Mouse (Mus musculus): ENCODE measurements around the gene Grip1. TPM values are rescaled to one million over a fixed set of nuclear protein-coding genes. Genes with fewer than 3 reads are reported as not detected.
A peak's percentile ranks its signal among the peaks of the same experiment; 100 is the strongest.

Gene Grip1
- polyA plus RNA-seq, 1 experiment from 2014 or later: 5.9 TPM

- Histone ChIP-seq H3K9ac (replicated peaks; ENCODE audit: low read length) (no peak overlapping the region), H3K9me3 (replicated peaks; ENCODE audit: control insufficient read depth, low read length) (no peaks in the 10 kb centered on the region), H3K4me1 (ENCODE audit: control insufficient read depth, insufficient read depth, low read length) (no peaks in the 10 kb centered on the region), H3K4me2 (ENCODE audit: low read depth, low read length) (no peak overlapping the region), H3K27me3 (ENCODE audit: control insufficient read depth, insufficient read depth, low read length) (no peaks in the 10 kb centered on the region), H3K27ac (replicated peaks; ENCODE audit: low read depth, low read length) (no peak overlapping the region), H3K4me3 (ENCODE audit: low read depth, low read length) (no peak overlapping the region), H3K36me3 (replicated peaks; ENCODE audit: control insufficient read depth, insufficient read depth, low read depth, low read length) (no peaks in the 10 kb centered on the region)
- ATAC-seq (replicated peaks; ENCODE audit: insufficient number of reproducible peaks, low FRiP score, low TSS enrichment, low read depth): no peak
- 87% methylated on average over 9 of the region's 9 CpGs for WGBS
- DNase-seq (ENCODE audit: low spot score): no peak
Observed at GRCm38 (mm10) chr10:120033866-120034265, 580.2 kb downstream of the Grip1 start.

DNA sequence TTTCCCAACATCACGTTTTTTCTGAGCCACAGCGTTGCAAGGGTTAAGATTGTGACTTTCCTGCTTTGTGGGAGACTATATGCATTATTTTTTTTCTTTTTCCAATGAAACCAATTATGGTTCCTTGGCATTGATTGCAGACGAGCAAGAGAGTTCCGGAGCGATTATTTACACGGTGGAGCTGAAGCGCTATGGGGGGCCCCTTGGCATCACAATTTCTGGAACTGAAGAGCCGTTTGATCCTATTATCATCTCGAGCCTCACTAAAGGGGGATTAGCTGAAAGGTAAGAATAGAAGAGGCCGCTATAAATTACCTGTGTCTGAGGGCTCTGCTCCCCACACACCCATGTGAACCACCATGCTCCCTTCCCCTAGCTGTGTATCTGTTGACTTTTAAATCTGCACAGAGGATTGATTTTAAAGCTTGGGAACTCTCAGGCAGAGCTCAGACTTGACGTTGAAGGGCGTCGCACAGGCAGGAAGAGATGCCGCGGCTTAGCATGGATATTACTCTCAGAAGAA, 581.6 kb downstream of the Grip1 start:
- Histone ChIP-seq H3K27me3 (ENCODE audit: control insufficient read depth, insufficient read depth, low read length) (no peaks in the 10 kb centered on the region), H3K9me3 (replicated peaks; ENCODE audit: control insufficient read depth, low read length) (no peaks in the 10 kb centered on the region), H3K9ac (replicated peaks; ENCODE audit: low read length) (no peak overlapping the region), H3K36me3 (replicated peaks; ENCODE audit: control insufficient read depth, insufficient read depth, low read depth, low read length) (no peaks in the 10 kb centered on the region), H3K4me1 (ENCODE audit: control insufficient read depth, insufficient read depth, low read length) (no peaks in the 10 kb centered on the region), H3K4me2 (ENCODE audit: low read depth, low read length) (no peak overlapping the region), H3K27ac (replicated peaks; ENCODE audit: low read depth, low read length) (no peak overlapping the region), H3K4me3 (ENCODE audit: low read depth, low read length) (no peak overlapping the region)
- WGBS: 57% methylated on average over 15 of the region's 15 CpGs
- ATAC-seq (replicated peaks; ENCODE audit: insufficient number of reproducible peaks, low FRiP score, low TSS enrichment, low read depth): no peak
- DNase-seq (ENCODE audit: low spot score): no peak

GRCm38 (mm10) chr10:120035824-120036223, 582.2 kb downstream of the Grip1 start:
- peak; percentile 34; the same call in 1 of the 2 replicates for ATAC-seq (replicated peaks; ENCODE audit: insufficient number of reproducible peaks, low FRiP score, low TSS enrichment, low read depth)
- H3K9me3 ChIP-seq (replicated peaks; ENCODE audit: control insufficient read depth, low read length): no peaks in the 10 kb centered on the region
- H3K27ac ChIP-seq (replicated peaks; ENCODE audit: low read depth, low read length): no peak overlapping the region
- DNase-seq (ENCODE audit: low spot score): no peak
- H3K4me1 ChIP-seq (ENCODE audit: control insufficient read depth, insufficient read depth, low read length): no peaks in the 10 kb centered on the region
- no peak overlapping the region for H3K4me3 ChIP-seq (ENCODE audit: low read depth, low read length)
- no peak overlapping the region for H3K4me2 ChIP-seq (ENCODE audit: low read depth, low read length)
- no peaks in the 10 kb centered on the region for H3K36me3 ChIP-seq (replicated peaks; ENCODE audit: control insufficient read depth, insufficient read depth, low read depth, low read length)
- H3K9ac ChIP-seq (replicated peaks; ENCODE audit: low read length): no peak overlapping the region
- 70% methylated on average over 6 of the region's 6 CpGs for WGBS
- no peaks in the 10 kb centered on the region for H3K27me3 ChIP-seq (ENCODE audit: control insufficient read depth, insufficient read depth, low read length)

DNA sequence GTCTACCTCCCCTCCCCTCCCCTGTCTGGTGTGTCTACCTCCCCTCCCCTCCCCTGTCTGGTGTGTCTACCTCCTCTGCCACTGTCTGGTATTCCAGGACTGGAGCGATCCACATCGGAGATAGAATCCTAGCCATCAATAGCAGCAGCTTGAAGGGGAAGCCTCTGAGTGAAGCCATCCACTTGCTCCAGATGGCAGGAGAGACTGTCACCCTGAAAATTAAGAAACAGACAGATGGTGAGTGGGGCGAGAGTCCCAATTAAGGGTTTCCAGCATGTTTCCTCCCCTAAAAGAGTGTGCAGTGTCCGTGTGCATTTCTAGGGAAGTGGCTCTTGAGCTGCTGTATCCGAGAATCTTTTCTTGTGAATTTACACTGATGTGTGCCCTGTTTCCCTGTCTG, 584.6 kb downstream of the Grip1 start:
- no peak overlapping the region for H3K4me2 ChIP-seq (ENCODE audit: low read depth, low read length)
- H3K4me3 ChIP-seq (ENCODE audit: low read depth, low read length): no peak overlapping the region
- no peaks in the 10 kb centered on the region for H3K36me3 ChIP-seq (replicated peaks; ENCODE audit: control insufficient read depth, insufficient read depth, low read depth, low read length)
- no peak overlapping the region for H3K9ac ChIP-seq (replicated peaks; ENCODE audit: low read length)
- no peaks in the 10 kb centered on the region for H3K27me3 ChIP-seq (ENCODE audit: control insufficient read depth, insufficient read depth, low read length)
- 92% methylated on average over 5 of the region's 5 CpGs for WGBS
- no peak overlapping the region for H3K27ac ChIP-seq (replicated peaks; ENCODE audit: low read depth, low read length)
- DNase-seq (ENCODE audit: low spot score) (no peak), ATAC-seq (replicated peaks; ENCODE audit: insufficient number of reproducible peaks, low FRiP score, low TSS enrichment, low read depth) (no peak)
- H3K9me3 ChIP-seq (replicated peaks; ENCODE audit: control insufficient read depth, low read length): no peaks in the 10 kb centered on the region
- H3K4me1 ChIP-seq (ENCODE audit: control insufficient read depth, insufficient read depth, low read length): no peaks in the 10 kb centered on the region

- Histone ChIP-seq H3K9me3 (replicated peaks; ENCODE audit: control insufficient read depth, low read length) (no peaks in the 10 kb centered on the region), H3K9ac (replicated peaks; ENCODE audit: low read length) (no peak overlapping the region), H3K4me3 (ENCODE audit: low read depth, low read length) (no peak overlapping the region), H3K4me2 (ENCODE audit: low read depth, low read length) (no peak overlapping the region), H3K27ac (replicated peaks; ENCODE audit: low read depth, low read length) (no peak overlapping the region), H3K36me3 (replicated peaks; ENCODE audit: control insufficient read depth, insufficient read depth, low read depth, low read length) (no peaks in the 10 kb centered on the region), H3K27me3 (ENCODE audit: control insufficient read depth, insufficient read depth, low read length) (no peaks in the 10 kb centered on the region), H3K4me1 (ENCODE audit: control insufficient read depth, insufficient read depth, low read length) (no peaks in the 10 kb centered on the region)
- DNase-seq (ENCODE audit: low spot score): no peak
- no peak for ATAC-seq (replicated peaks; ENCODE audit: insufficient number of reproducible peaks, low FRiP score, low TSS enrichment, low read depth)
- 89% methylated on average over 6 of the region's 6 CpGs for whole genome bisulfite sequencing
Observed at GRCm38 (mm10) chr10:120044237-120044636, 590.6 kb downstream of the Grip1 start.

GRCm38 (mm10) chr10:120044714-120045234, 591.1 kb downstream of the Grip1 start:
- Histone ChIP-seq H3K4me2 (ENCODE audit: low read depth, low read length) (no peak overlapping the region), H3K36me3 (replicated peaks; ENCODE audit: control insufficient read depth, insufficient read depth, low read depth, low read length) (no peaks in the 10 kb centered on the region), H3K9me3 (replicated peaks; ENCODE audit: control insufficient read depth, low read length) (no peaks in the 10 kb centered on the region), H3K4me1 (ENCODE audit: control insufficient read depth, insufficient read depth, low read length) (no peaks in the 10 kb centered on the region), H3K9ac (replicated peaks; ENCODE audit: low read length) (no peak overlapping the region), H3K27me3 (ENCODE audit: control insufficient read depth, insufficient read depth, low read length) (no peaks in the 10 kb centered on the region), H3K4me3 (ENCODE audit: low read depth, low read length) (no peak overlapping the region), H3K27ac (replicated peaks; ENCODE audit: low read depth, low read length) (no peak overlapping the region)
- DNase-seq (ENCODE audit: low spot score): no peak
- 0 out of 2 replicates have a peak, but pooled peaks have one; percentile 59 for ATAC-seq (replicated peaks; ENCODE audit: insufficient number of reproducible peaks, low FRiP score, low TSS enrichment, low read depth)
- WGBS: 75% methylated on average over 2 of the region's 2 CpGs

GRCm38 (mm10) chr10:120060579-120061237, 607.1 kb downstream of the Grip1 start:
- DNase-seq (ENCODE audit: low spot score) (no peak), ATAC-seq (replicated peaks; ENCODE audit: insufficient number of reproducible peaks, low FRiP score, low TSS enrichment, low read depth) (no peak)
- no peaks in the 10 kb centered on the region for H3K27me3 ChIP-seq (ENCODE audit: control insufficient read depth, insufficient read depth, low read length)
- 83% methylated on average over 10 of the region's 10 CpGs for WGBS
- no peaks in the 10 kb centered on the region for H3K4me1 ChIP-seq (ENCODE audit: control insufficient read depth, insufficient read depth, low read length)
- no peak overlapping the region for H3K9ac ChIP-seq (replicated peaks; ENCODE audit: low read length)
- H3K4me3 ChIP-seq (ENCODE audit: low read depth, low read length): no peak overlapping the region
- no peaks in the 10 kb centered on the region for H3K9me3 ChIP-seq (replicated peaks; ENCODE audit: control insufficient read depth, low read length)
- no peaks in the 10 kb centered on the region for H3K36me3 ChIP-seq (replicated peaks; ENCODE audit: control insufficient read depth, insufficient read depth, low read depth, low read length)
- no peak overlapping the region for H3K27ac ChIP-seq (replicated peaks; ENCODE audit: low read depth, low read length)
- H3K4me2 ChIP-seq (ENCODE audit: low read depth, low read length): no peak overlapping the region
